Mouse (Mus musculus) erythroblast, embryonic 14.5 days (primary cell): ENCODE results near the gene A830031A19Rik.

Source experiments
- GATA1 ChIP-seq: IDR thresholded peaks from 2 replicates; pipeline ENCODE4 v1.6.1; 2012; ENCODE audit warnings: low read length, inconsistent platforms, mixed read lengths
- TAL1 ChIP-seq: IDR thresholded peaks from 3 replicates; pipeline ENCODE4 v1.6.1; 2012; ENCODE audit warnings: low read length, inconsistent platforms, mixed read lengths

GRCm38 (mm10) chr11:24074634-24075104, at the start of gene A830031A19Rik:
- TF ChIP-seq GATA1 (no peak), TAL1 (no peak)
